Mouse (Mus musculus) erythroblast, embryonic 14.5 days (primary cell): Measurements from ENCODE around the gene Anxa7.

Source experiments
- GATA1 ChIP-seq: IDR thresholded peaks from 2 replicates; pipeline ENCODE4 v1.6.1; 2012; ENCODE audit warnings: low read length, inconsistent platforms, mixed read lengths
- TAL1 ChIP-seq: IDR thresholded peaks from 3 replicates; pipeline ENCODE4 v1.6.1; 2012; ENCODE audit warnings: low read length, inconsistent platforms, mixed read lengths

DNA sequence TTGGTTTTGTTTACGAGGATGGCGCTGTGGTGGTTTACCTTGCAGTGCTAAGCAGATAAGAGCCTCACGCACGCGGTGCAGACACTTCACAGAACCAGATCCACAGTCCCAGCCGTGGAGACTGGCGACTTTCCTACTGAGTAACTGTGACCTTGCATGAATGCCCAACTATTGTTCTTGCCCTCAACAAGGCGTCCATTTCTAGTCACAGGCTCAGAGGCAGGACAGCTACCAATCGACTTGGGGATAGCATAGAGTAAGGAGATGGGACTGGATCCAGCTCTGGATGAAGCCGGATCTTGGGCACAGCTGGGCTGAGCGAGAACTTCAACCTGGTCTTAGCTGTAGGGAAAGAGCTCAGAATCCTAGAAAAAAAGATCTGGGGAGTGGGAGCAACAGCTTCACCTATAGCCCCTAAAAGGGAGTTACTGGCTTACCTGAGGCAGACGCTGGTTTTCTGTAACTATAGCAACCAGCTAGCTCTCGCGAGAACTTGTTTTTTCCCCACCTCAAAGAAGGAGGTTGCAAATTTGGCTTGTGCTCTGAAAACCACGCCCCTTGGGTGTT is 28.1 kb downstream of the Anxa7 start, which contains the start of gene Cfap70:
- TF ChIP-seq TAL1 (no peak), GATA1 (no peak)
